Mouse (Mus musculus) hindbrain, embryonic 14.5 days (tissue): ENCODE results near the gene Isca1. TPM values are rescaled to one million over a fixed set of nuclear protein-coding genes. Genes with fewer than 3 reads are reported as not detected.
"Not testable (repeated sequence)": the region's sequence is repeated elsewhere in the genome, so short reads cannot be mapped to it uniquely, and the experiment has no call there.

Source experiments
- ATAC-seq: fragments of 200-750 bp; cut with Nextera tagmentation; 2 replicates; pipeline ENCODE4 v1.8.0; 2017; ENCODE audit warnings: moderate number of reproducible peaks, mild to moderate bottlenecking, moderate TSS enrichment, moderate library complexity; ENCODE audit not compliant: low FRiP score
- DNase-seq: peaks from one replicate; pipeline ENCODE4 v3.0.0-alpha.2; 2015; ENCODE audit warnings: low spot score
- H3K27ac ChIP-seq: fragments of 300-500 bp; sonication (generic); 2 replicates; pipeline ENCODE4 v1.5.1; 2014; ENCODE audit warnings: mild to moderate bottlenecking, moderate library complexity
- H3K27me3 ChIP-seq: fragments of 300-500 bp; sonication (generic); 2 replicates; pipeline ENCODE4 v1.6.1; 2014; ENCODE audit warnings: mild to moderate bottlenecking, low read length, mixed read lengths; ENCODE audit not compliant: control insufficient read depth, insufficient read depth
- H3K36me3 ChIP-seq: fragments of 300-500 bp; sonication (generic); replicated peaks from 2 replicates; pipeline ENCODE4 v1.6.1; 2014; ENCODE audit not compliant: control insufficient read depth, insufficient read depth
- H3K4me1 ChIP-seq: fragments of 300-500 bp; sonication (generic); replicated peaks from 2 replicates; pipeline ENCODE4 v1.6.1; 2014; ENCODE audit warnings: antibody characterized with exemption, low read length, mixed read lengths; ENCODE audit not compliant: control insufficient read depth, insufficient read depth
- H3K4me2 ChIP-seq: fragments of 300-500 bp; sonication (generic); replicated peaks from 2 replicates; pipeline ENCODE4 v1.6.1; 2014; ENCODE audit warnings: mild to moderate bottlenecking, moderate library complexity
- H3K4me3 ChIP-seq: fragments of 300-500 bp; sonication (generic); replicated peaks from 2 replicates; pipeline ENCODE4 v1.5.1; 2014; ENCODE audit warnings: mild to moderate bottlenecking, low read length
- H3K9ac ChIP-seq: fragments of 300-500 bp; sonication (generic); 2 replicates; pipeline ENCODE4 v1.6.1; 2014
- H3K9me3 ChIP-seq: fragments of 300-500 bp; sonication (generic); 2 replicates; pipeline ENCODE4 v1.6.1; 2016; ENCODE audit warnings: low read length; ENCODE audit not compliant: control insufficient read depth
- WGBS: fragments of 180-500 bp; shearing (Covaris S2); extraction: QIAGEN DNeasy Blood & Tissue Kit; methylation state at CpG from one replicate; pipeline ENCODE4 v1.1.7; 2014; 5-methylcytosine and 5-hydroxymethylcytosine counted together
- polyA plus RNA-seq: library from polyadenylated mRNA; unstranded; fragments of >200 nt; fragmentation: Nextera tagmentation; extraction: Ambion mirVana; gene quantifications from 2 replicates; pipeline ENCODE4 v1.2.1, GENCODE M21; 2014

Isca1 gene
- polyA plus RNA-seq, 1 experiment from 2014 or later = 185 TPM

DNA sequence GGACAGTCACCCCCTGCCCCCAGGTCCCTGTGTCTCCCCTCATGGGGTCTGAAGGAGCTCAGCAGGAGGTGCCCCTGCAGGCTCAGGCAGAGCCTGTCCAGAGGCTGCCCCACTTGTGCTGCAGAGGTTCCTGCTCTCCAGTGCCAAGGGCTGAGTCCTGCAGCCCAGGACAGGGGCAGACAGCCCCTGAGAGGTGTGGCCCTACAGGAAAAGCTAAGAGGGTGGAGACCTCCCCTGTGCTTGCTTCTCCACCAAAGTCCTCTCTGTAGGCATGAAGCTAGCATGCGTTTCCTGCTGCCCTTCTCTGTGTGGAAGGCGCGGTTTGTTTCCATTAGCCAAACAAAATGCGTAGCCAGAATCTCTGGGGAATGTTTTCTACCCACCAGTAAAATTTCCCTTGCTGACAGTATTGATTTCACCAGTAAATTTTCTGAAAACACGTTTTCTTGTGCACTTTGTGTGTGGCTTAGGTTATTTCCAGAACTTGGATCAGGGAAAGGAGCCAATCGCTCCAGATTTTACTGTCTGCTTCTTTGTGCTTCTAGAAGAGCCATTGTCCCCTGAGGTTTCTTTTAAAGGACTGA is 50.7 kb downstream of the Isca1 start:
- DNase-seq = peak; percentile 28
- ATAC-seq, H3K9ac ChIP-seq, H3K4me2 ChIP-seq, H3K9me3 ChIP-seq, H3K4me1 ChIP-seq, H3K36me3 ChIP-seq, H3K4me3 ChIP-seq, H3K27ac ChIP-seq, H3K27me3 ChIP-seq: not testable (repeated sequence)
- 30% methylated on average over 6 of the region's 6 CpGs for WGBS

DNA sequence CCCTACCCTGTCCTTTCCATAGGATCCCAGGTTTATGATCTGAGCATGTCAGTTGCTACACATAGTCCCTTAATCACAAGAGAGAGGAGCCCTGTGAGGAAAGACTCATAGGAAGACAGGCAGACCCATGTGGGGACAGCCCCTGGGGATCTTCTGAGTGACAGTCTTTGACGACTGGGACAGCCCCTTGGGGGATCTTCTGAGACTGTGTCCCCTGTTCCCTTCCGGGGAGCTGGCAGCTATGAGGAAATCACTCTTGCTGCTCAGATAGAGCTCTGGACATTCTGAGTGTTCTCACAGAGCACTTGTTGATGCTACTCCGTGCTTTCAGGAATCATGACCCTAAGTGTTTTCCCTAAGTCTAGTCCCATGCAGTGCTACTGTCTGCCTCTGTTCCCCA is 55.9 kb downstream of the Isca1 start:
- H3K9ac ChIP-seq = no peak overlapping the region
- no peak overlapping the region for H3K27ac ChIP-seq
- ATAC-seq = no peak
- no peaks in the 10 kb centered on the region for H3K36me3 ChIP-seq
- no peak overlapping the region for H3K4me2 ChIP-seq
- H3K27me3 ChIP-seq = no peaks in the 10 kb centered on the region
- DNase-seq = no peak
- H3K4me3 ChIP-seq = no peak overlapping the region
- H3K4me1 ChIP-seq = no peaks in the 10 kb centered on the region
- no peaks in the 10 kb centered on the region for H3K9me3 ChIP-seq
- 41% methylated on average over 3 of the region's 3 CpGs for WGBS

GRCm38 (mm10) chr13:59711984-59712383 is 57.6 kb downstream of the Isca1 start, which contains the start of gene Spata31d1b:
Gene Spata31d1b, plus strand, starts transcription at chr13:59712284.
- not testable (repeated sequence) for DNase-seq, H3K4me2 ChIP-seq, H3K9ac ChIP-seq, H3K27me3 ChIP-seq, H3K27ac ChIP-seq, H3K4me1 ChIP-seq, H3K4me3 ChIP-seq, H3K9me3 ChIP-seq, ATAC-seq, H3K36me3 ChIP-seq
- 72% methylated on average over 3 of the region's 3 CpGs for WGBS

DNA sequence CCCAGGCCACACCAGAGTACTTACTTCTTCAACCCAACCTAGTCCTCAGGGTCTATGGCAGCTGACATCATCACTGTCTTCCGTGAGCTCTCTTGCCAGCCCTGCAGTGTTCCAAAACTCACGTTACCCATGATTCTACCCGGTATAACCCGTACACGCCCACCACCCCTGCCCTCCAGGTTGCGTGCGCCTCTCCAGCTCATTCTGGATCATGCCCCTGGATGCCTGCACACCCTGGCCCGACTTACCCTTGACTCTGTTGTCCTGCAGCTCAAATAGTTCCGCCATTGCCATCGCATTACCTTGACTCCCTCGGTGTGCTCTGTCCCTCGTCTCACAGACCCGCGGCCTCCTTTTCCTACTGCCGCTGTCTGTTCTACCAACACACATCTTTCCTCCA is 59.4 kb downstream of the Isca1 start, which contains the start of gene Spata31d1a:
Spata31d1a (minus strand) TSS at position 101 of the 400 bp plus-strand sequence.
- Histone ChIP-seq H3K36me3 (no peaks in the 10 kb centered on the region), H3K4me3 (no peak within 1 kb of the TSS), H3K4me1 (no peaks in the 10 kb centered on the region), H3K27ac (no peak within 1 kb of the TSS), H3K4me2 (no peak within 1 kb of the TSS), H3K9ac (no peak within 1 kb of the TSS), H3K9me3 (no peaks in the 10 kb centered on the region), H3K27me3 (no peaks in the 10 kb centered on the region)
- no peak for DNase-seq
- WGBS = 94% methylated on average over 15 of the region's 15 CpGs
- ATAC-seq = no peak

Other genes with a start within 250 kb of the Isca1 start
- 100 and 109 TPM in 2 replicates for gene Agtpbp1, start 184.6 kb downstream of the Isca1 start, polyA plus RNA-seq
- 119 and 124 TPM in 2 replicates for gene Naa35, start 184.6 kb downstream of the Isca1 start, polyA plus RNA-seq
- 25.3 and 29.7 TPM in 2 replicates for gene Golm1, start 94.0 kb downstream of the Isca1 start, polyA plus RNA-seq
- gene 4921517D22Rik, start 75.7 kb downstream of the Isca1 start, polyA plus RNA-seq = not detected in 2 replicates
- gene Spata31d1a, start 59.5 kb downstream of the Isca1 start, polyA plus RNA-seq = 0.05 and 0.16 TPM in 2 replicates
- not detected in 2 replicates for gene Spata31d1b, start 57.5 kb downstream of the Isca1 start, polyA plus RNA-seq
- gene Spata31d1d, start 38.1 kb downstream of the Isca1 start, polyA plus RNA-seq = 0.09 TPM in 1 of 2 replicates, not detected in the other
- 0.11 and 0.93 TPM in 2 replicates for gene 1700014D04Rik, start 23.1 kb downstream of the Isca1 start, polyA plus RNA-seq
- not detected in 2 replicates for gene Gm49354, start 12.4 kb upstream of the Isca1 start, polyA plus RNA-seq
- 42.8 and 43.1 TPM in 2 replicates for gene Tut7, start 53.3 kb upstream of the Isca1 start, polyA plus RNA-seq